Mouse (Mus musculus) urinary bladder, adult 2 months (tissue): ENCODE measurements around the gene Olfr1217. TPM values are rescaled to one million over a fixed set of nuclear protein-coding genes. Genes with fewer than 3 reads are reported as not detected.
"Not testable (repeated sequence)": the region's sequence is repeated elsewhere in the genome, so short reads cannot be mapped to it uniquely, and the experiment has no call there.

Source experiments
- DNase-seq: peaks from one replicate; pipeline ENCODE4 v3.0.0; 2022; ENCODE audit warnings: low spot score
- polyA plus RNA-seq: library from polyadenylated mRNA; depleted of rRNA; stranded (reverse); fragments of >200 nt; gene quantifications from 2 replicates; pipeline ENCODE4 v1.2.3, GENCODE M21; 2012; rRNA removed

Gene Olfr1217
- polyA plus RNA-seq, result not detected in 2 replicates

- DNase-seq, result no peak
Observed at GRCm38 (mm10) chr2:89031965-89032364, at the start of gene Olfr1217. TSS of gene Olfr1217 (minus strand) at chr2:89032065.

GRCm38 (mm10) chr2:89081487-89081886 is 49.6 kb upstream of the Olfr1217 start:
- no peak for DNase-seq

- no peak for DNase-seq
Observed at GRCm38 (mm10) chr2:89061087-89061486, 29.2 kb upstream of the Olfr1217 start, which contains the start of gene Olfr1218. TSS of gene Olfr1218 (minus strand) at chr2:89061187.

GRCm38 (mm10) chr2:89021436-89021835 is 10.4 kb downstream of the Olfr1217 start:
- not testable (repeated sequence) for DNase-seq

- no peak for DNase-seq
Observed at GRCm38 (mm10) chr2:89018240-89018639, 13.6 kb downstream of the Olfr1217 start, which contains the start of gene Olfr1216. TSS of gene Olfr1216 (minus strand) at chr2:89018340.

GRCm38 (mm10) chr2:89006873-89007272 is 25.0 kb downstream of the Olfr1217 start, which contains the start of gene Olfr1215:
TSS of gene Olfr1215 (minus strand) at chr2:89006973.
- DNase-seq, result no peak

- no peak for DNase-seq
Observed at GRCm38 (mm10) chr2:88992553-88992952, 39.3 kb downstream of the Olfr1217 start, which contains the start of gene Olfr1214. TSS of gene Olfr1214 (minus strand) at chr2:88992653.

GRCm38 (mm10) chr2:88980181-88980580 is 51.7 kb downstream of the Olfr1217 start, which contains the start of gene Gm13762:
TSS of gene Gm13762 (minus strand) at chr2:88980281.
- no peak for DNase-seq

Other genes starting within 250 kb of the Olfr1217 start
- not detected in 2 replicates for gene Olfr1201, start 239.0 kb downstream of the Olfr1217 start, polyA plus RNA-seq
- not detected in 2 replicates for gene Olfr1202, start 217.6 kb downstream of the Olfr1217 start, polyA plus RNA-seq
- gene Olfr1205, start 202.3 kb downstream of the Olfr1217 start, polyA plus RNA-seq, result not detected in 2 replicates
- not detected in 2 replicates for gene Olfr1204, start 182.8 kb downstream of the Olfr1217 start, polyA plus RNA-seq
- gene Olfr1206, start 168.8 kb downstream of the Olfr1217 start, polyA plus RNA-seq, result not detected in 2 replicates
- gene Olfr1208, start 129.8 kb downstream of the Olfr1217 start, polyA plus RNA-seq, result not detected in 2 replicates
- not detected in 2 replicates for gene Olfr1209, start 116.9 kb downstream of the Olfr1217 start, polyA plus RNA-seq
- gene Olfr1211, start 94.0 kb downstream of the Olfr1217 start, polyA plus RNA-seq, result not detected in 2 replicates
- not detected in 2 replicates for gene Olfr1212, start 78.1 kb downstream of the Olfr1217 start, polyA plus RNA-seq
- gene Gm13762, start 51.8 kb downstream of the Olfr1217 start, polyA plus RNA-seq, result not detected in 2 replicates
- gene Olfr1214, start 39.4 kb downstream of the Olfr1217 start, polyA plus RNA-seq, result not detected in 2 replicates
- gene Olfr1215, start 25.1 kb downstream of the Olfr1217 start, polyA plus RNA-seq, result not detected in 2 replicates
- not detected in 2 replicates for gene Olfr1216, start 13.7 kb downstream of the Olfr1217 start, polyA plus RNA-seq
- not detected in 2 replicates for gene Olfr1218, start 29.1 kb upstream of the Olfr1217 start, polyA plus RNA-seq
- not detected in 2 replicates for gene Olfr1219, start 51.4 kb upstream of the Olfr1217 start, polyA plus RNA-seq
- gene Olfr1220, start 74.8 kb upstream of the Olfr1217 start, polyA plus RNA-seq, result not detected in 2 replicates
- gene Olfr1221, start 85.2 kb upstream of the Olfr1217 start, polyA plus RNA-seq, result not detected in 2 replicates
- not detected in 2 replicates for gene Olfr1222, start 101.0 kb upstream of the Olfr1217 start, polyA plus RNA-seq
- gene Olfr1223, start 119.5 kb upstream of the Olfr1217 start, polyA plus RNA-seq, result not detected in 2 replicates
- not detected in 2 replicates for gene Olfr1224-ps1, start 132.0 kb upstream of the Olfr1217 start, polyA plus RNA-seq
- not detected in 2 replicates for gene Olfr1225, start 142.6 kb upstream of the Olfr1217 start, polyA plus RNA-seq
- gene Olfr1226, start 168.0 kb upstream of the Olfr1217 start, polyA plus RNA-seq, result not detected in 2 replicates
- gene Olfr1228, start 222.0 kb upstream of the Olfr1217 start, polyA plus RNA-seq, result not detected in 2 replicates